Mouse (Mus musculus): ENCODE results near the gene Aknad1.

Gene Aknad1

GRCm38 (mm10) chr3:108751061-108751460 lies 11.6 kb downstream of the Aknad1 start:
- in situ Hi-C loops (cut with MboI; ENCODE audit: low sequenced_read_pairs): no loop called here

DNA sequence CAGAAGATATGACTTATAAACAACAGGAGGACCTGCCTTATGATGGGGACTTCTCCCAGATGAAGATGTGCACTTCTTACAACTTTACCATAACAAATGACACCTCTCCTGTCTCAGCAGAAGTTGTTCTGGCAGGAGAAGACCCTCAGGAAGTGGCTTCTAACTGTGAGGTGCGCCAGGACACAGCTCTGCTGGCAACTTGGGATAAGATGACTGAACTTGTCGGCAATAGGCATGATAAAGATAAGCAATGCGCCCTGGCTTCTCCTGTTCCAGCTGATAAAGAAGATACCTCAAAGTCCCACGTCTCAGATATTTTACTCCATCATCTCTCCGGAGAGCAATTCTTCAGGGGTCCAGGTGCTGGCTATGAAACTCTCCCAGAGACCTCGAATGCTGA lies 12.2 kb downstream of the Aknad1 start:
- in situ Hi-C loops (cut with MboI; ENCODE audit: low sequenced_read_pairs): no loop called here

DNA sequence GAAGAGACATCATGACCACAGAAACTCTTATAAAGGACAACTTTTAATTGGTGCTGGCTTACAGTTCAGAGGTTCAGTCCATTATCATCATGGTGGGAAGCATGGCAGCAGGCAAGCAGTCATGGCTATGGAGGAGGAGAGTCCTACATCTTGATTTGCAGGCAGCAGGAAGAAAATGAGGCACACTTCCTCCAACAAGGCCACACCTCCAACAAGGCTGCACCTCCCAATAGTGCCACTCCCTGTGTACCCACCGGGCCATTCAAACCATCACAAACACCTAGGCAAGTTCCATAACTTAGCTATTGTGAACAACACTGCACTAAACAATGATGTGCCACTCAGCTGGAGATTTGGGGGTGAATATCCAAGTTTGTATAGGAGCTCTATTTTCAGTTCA lies 15.1 kb downstream of the Aknad1 start:
- in situ Hi-C loops (cut with MboI; ENCODE audit: low sequenced_read_pairs): no loop called here

- in situ Hi-C loops (cut with MboI; ENCODE audit: low sequenced_read_pairs): no loop called here
Observed at GRCm38 (mm10) chr3:108755542-108755941, 16.1 kb downstream of the Aknad1 start.

DNA sequence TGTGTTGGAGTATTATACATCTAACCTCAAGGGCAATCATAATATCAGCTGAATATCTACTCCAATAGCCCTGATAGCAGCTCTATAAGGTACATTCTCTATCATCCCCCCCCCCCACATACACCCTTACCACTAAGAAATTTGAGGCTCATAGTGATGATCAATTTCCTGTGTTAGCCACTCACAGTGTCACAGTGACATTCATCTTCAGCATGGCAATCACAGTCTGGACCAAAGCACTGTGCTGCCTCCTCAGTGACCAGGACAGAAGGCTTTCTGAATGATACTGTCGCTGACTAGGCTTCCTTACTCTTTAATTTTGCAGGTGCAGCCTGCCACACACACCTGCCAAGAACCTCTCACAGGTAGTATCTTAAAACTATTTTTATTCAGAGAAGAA lies 16.7 kb downstream of the Aknad1 start:
- in situ Hi-C loops (cut with MboI; ENCODE audit: low sequenced_read_pairs): no loop called here

GRCm38 (mm10) chr3:108757570-108757969 lies 18.1 kb downstream of the Aknad1 start:
- in situ Hi-C loops (cut with MboI; ENCODE audit: low sequenced_read_pairs): no loop called here

GRCm38 (mm10) chr3:108759566-108760420 lies 20.3 kb downstream of the Aknad1 start:
- in situ Hi-C loops (cut with MboI; ENCODE audit: low sequenced_read_pairs): no loop called here

GRCm38 (mm10) chr3:108762597-108763111 lies 23.2 kb downstream of the Aknad1 start:
- in situ Hi-C loops (cut with MboI; ENCODE audit: low sequenced_read_pairs): no loop called here

- in situ Hi-C loops (cut with MboI; ENCODE audit: low sequenced_read_pairs): no loop called here
Observed at GRCm38 (mm10) chr3:108763691-108764090, 24.2 kb downstream of the Aknad1 start.

GRCm38 (mm10) chr3:108764976-108765375 lies 25.5 kb downstream of the Aknad1 start:
- in situ Hi-C loops (cut with MboI; ENCODE audit: low sequenced_read_pairs): no loop called here

DNA sequence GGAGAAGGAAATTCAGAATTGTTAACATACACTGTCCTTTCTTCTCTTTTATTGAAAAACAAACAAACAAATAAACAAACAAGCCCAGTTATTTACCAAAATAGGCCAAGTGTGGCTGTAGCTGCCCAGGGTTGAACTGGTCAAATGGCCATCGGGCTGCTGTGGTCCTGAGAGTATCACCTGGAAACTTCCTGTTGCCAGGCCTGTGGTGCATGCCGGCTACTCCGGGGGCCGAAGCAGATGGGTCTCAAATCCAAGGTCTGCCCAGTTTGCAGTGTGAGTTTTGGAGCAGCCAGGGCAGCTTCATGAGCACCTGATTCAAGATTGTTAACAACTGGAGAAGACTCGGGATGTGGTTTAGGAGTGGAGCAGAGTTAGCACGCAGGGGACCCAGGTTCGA lies 26.0 kb downstream of the Aknad1 start:
- in situ Hi-C loops (cut with MboI; ENCODE audit: low sequenced_read_pairs): no loop called here

DNA sequence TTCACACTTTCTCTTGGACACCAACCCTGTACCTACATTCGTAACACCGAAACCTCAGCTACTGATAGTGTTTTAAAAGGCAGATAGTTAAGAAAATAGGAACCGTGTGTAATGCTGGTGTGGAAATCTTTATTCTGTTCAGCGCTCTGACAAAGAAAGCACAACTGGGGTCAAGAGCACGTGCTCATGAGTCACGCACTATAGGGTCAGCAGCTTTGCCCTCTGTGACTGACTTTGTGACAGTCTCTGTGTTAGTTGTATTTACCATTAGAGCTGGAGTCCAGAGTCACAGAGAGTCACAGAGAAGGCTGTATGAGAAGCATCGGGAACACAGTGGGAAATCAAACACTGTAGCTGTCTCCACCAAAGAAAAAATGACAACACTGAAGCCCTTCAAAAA lies 27.5 kb downstream of the Aknad1 start:
- in situ Hi-C loops (cut with MboI; ENCODE audit: low sequenced_read_pairs): no loop called here

DNA sequence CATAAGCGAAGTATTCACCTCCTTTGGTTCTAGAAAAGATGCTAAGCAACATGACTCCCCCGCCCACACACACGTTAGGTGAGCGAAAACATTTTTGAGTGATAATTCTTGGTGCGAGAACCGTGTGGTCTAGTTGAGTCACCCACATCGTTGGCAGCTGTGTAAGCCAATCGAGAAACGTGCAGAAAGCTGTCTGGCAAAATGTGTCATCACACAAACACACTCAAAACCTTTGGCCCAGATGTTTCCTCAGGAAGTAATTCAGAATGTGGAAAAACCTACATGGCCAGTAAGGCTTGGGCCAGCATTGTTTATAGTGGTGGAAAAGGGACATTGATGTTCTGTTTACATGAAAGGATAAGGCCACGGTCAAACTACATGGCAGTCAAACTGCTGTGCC lies 28.0 kb downstream of the Aknad1 start:
- in situ Hi-C loops (cut with MboI; ENCODE audit: low sequenced_read_pairs): no loop called here

DNA sequence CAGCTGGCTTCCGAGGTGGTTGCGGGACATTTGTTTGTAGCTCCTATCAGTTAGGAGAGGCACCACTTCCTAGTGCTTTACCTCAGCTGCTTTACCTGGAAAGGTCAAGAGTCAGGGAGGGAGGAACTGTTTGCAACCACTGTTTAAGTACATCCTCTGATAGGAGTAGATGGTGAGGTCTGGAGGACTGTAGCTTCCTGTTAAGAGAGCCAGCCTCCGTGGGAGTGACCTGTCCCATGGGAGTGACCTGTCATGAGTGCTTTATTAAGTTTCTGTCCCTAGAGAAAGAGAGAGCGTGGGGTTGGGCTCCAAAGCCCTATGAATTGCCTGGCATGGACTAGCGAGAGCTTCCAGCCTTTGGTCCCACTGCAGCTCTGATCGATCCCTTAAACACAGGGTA lies 30.1 kb downstream of the Aknad1 start:
- in situ Hi-C loops (cut with MboI; ENCODE audit: low sequenced_read_pairs): no loop called here

GRCm38 (mm10) chr3:108770725-108771368 lies 31.4 kb downstream of the Aknad1 start:
- in situ Hi-C loops (cut with MboI; ENCODE audit: low sequenced_read_pairs): loop anchor here (10.0 kb wide), 1 partner anchor 134 kb away; no protein-coding TSS in a partner anchor

DNA sequence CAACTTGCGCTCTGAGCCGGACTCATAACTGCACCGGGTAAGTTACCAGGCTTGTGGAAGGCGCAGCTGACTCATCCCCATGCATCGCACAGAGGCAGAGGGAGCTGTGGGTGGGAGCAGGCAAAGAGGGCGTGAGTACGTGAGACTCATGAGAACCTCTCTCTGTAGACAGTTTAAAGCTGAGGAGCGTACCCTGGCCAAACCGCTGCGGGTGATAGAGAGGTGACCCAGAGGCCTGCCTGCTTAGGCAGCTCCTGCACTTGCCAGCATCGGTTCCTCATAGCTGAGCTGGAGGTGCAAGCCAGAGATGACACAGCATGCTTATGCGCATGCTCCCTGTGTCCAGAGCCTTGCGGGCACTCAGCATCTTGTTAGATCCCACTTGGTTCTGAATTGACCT lies 32.8 kb downstream of the Aknad1 start:
- in situ Hi-C loops (cut with MboI; ENCODE audit: low sequenced_read_pairs): loop anchor here (10.0 kb wide), 1 partner anchor 133 kb away; no protein-coding TSS in a partner anchor

GRCm38 (mm10) chr3:108772811-108773210 lies 33.4 kb downstream of the Aknad1 start:
- in situ Hi-C loops (cut with MboI; ENCODE audit: low sequenced_read_pairs): loop anchor here (10.0 kb wide), 1 partner anchor 132 kb away; no protein-coding TSS in a partner anchor

DNA sequence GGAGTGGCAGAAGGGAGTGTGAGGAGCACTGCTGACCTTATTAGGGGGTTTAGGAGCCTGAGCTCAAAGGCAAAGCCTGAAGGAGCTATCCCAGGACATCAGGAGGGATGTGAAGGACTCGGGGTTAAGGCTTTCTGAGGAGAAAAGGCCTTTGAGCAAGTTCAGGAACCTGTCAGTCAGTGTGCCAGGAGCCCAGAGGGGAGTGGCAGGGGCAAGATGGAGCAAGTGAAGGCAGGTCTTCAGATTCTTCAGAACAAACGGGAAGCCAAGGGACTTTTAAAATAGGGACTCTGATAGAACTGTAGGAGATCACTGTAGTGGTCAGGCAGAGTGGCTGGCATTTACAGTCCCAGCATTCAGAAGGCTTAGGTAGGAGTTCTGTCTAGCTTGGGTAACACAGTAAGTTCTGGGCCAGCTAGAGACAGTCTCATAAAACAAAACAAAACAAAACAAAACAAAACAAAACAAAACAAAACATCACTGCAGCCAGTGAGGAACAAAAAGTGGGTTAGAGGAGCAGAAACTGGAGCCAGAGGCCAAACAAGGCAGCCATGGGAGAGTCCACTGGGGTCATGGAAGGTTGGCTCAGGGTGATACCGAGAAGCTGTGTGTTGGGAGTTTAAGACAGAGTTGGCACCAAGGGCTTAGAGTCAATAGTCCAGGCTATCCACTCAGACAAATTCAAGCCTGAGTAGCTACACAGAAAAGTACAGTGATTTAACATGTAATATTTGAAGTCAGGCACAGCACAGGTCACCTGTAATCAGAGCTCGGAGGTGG lies 39.5 kb downstream of the Aknad1 start:
- in situ Hi-C loops (cut with MboI; ENCODE audit: low sequenced_read_pairs): loop anchor here (10.0 to 25.0 kb wide), 2 partner anchors 126 to 283 kb away; no protein-coding TSS in a partner anchor

GRCm38 (mm10) chr3:108781238-108781883 lies 41.9 kb downstream of the Aknad1 start:
- in situ Hi-C loops (cut with MboI; ENCODE audit: low sequenced_read_pairs): loop anchor here (25.0 kb wide), 1 partner anchor 281 kb away; no protein-coding TSS in a partner anchor

- in situ Hi-C loops (cut with MboI; ENCODE audit: low sequenced_read_pairs): loop anchor here (25.0 kb wide), 1 partner anchor 280 kb away; no protein-coding TSS in a partner anchor
Observed at GRCm38 (mm10) chr3:108781884-108782270, 42.4 kb downstream of the Aknad1 start.
